Mouse (Mus musculus): ENCODE results near the gene Ccdc74a.

DNA sequence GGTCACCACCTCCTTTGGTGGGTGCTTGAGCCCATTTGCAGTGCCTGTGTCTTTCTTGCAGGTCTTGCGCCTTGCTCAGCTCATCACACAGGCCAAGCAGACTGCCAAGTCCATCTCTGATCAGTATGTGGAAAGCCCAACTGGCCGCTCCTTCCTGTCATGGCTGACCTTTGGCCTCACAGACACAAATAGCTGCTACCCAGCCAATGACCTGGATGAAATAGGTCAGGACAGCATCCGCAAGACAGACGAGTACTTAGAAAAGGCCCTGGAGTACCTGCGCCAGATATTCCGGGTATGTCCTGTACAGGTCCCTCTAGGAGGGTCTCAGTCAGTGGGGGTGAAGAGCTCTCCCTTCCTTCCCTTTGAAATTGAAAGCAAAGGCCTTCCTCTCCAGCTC is 5.0 kb upstream of the Ccdc74a start:
- TF ChIP-seq CTCF (IDR thresholded peaks at IDR 0.05; ENCODE audit: low read depth, low read length) = no peak
- no peak for TF ChIP-seq POLR2A (IDR thresholded peaks at IDR 0.05; ENCODE audit: insufficient read depth, low read length)
